Mouse (Mus musculus) intestine, embryonic 15.5 days (tissue): ENCODE measurements at regions not wholly inside any gene's neighbourhood (a gene's known extent, or its start where the extent isn't known, plus 50 kb on each side); places are given as distances from the start of the nearest gene placed in this dataset.
A peak's percentile ranks its signal among the peaks of the same experiment; 100 is the strongest.

Source experiments
- ATAC-seq: fragments of 200-750 bp; cut with Nextera tagmentation; 2 replicates; pipeline ENCODE4 v1.8.0; 2017; ENCODE audit warnings: moderate TSS enrichment, moderate library complexity
- H3K27ac ChIP-seq: fragments of 300-500 bp; sonication (generic); 2 replicates; pipeline ENCODE4 v1.5.1; 2015; ENCODE audit warnings: mild to moderate bottlenecking, inconsistent platforms
- H3K27me3 ChIP-seq: fragments of 300-500 bp; sonication (generic); replicated peaks from 2 replicates; pipeline ENCODE4 v1.6.1; 2015; ENCODE audit warnings: inconsistent platforms
- H3K36me3 ChIP-seq: fragments of 300-500 bp; sonication (generic); 2 replicates; pipeline ENCODE4 v1.6.1; 2015; ENCODE audit warnings: inconsistent platforms
- H3K4me1 ChIP-seq: fragments of 300-500 bp; sonication (generic); replicated peaks from 2 replicates; pipeline ENCODE4 v1.6.1; 2015; ENCODE audit warnings: inconsistent platforms
- H3K4me2 ChIP-seq: fragments of 300-500 bp; sonication (generic); replicated peaks from 2 replicates; pipeline ENCODE4 v1.6.1; 2015; ENCODE audit warnings: mild to moderate bottlenecking, inconsistent platforms
- H3K4me3 ChIP-seq: fragments of 300-500 bp; sonication (generic); replicated peaks from 2 replicates; pipeline ENCODE4 v1.5.1; 2015; ENCODE audit warnings: inconsistent platforms
- H3K9ac ChIP-seq: fragments of 300-500 bp; sonication (generic); 2 replicates; pipeline ENCODE4 v1.6.1; 2015; ENCODE audit warnings: inconsistent platforms
- H3K9me3 ChIP-seq: fragments of 300-500 bp; sonication (generic); 2 replicates; pipeline ENCODE4 v1.6.1; 2016; ENCODE audit warnings: inconsistent platforms
- WGBS: fragments of 180-500 bp; shearing (Covaris S2); methylation state at CpG from one replicate; pipeline ENCODE4 v1.1.7; 2015; 5-methylcytosine and 5-hydroxymethylcytosine counted together

GRCm38 (mm10) chr2:83224018-83224417 is 280.6 kb downstream of the Fsip2 start:
- no peak overlapping the region for H3K4me2 ChIP-seq
- no peaks in the 10 kb centered on the region for H3K27me3 ChIP-seq
- H3K4me3 ChIP-seq = no peak overlapping the region
- no peaks in the 10 kb centered on the region for H3K9me3 ChIP-seq
- no peaks in the 10 kb centered on the region for H3K4me1 ChIP-seq
- H3K36me3 ChIP-seq = no peaks in the 10 kb centered on the region
- H3K27ac ChIP-seq = no peak overlapping the region
- 76% methylated on average over 2 of the region's 2 CpGs for WGBS
- ATAC-seq = no peak
- no peak overlapping the region for H3K9ac ChIP-seq

- WGBS = 80% methylated on average over 5 of the region's 5 CpGs
- H3K4me1 ChIP-seq = no peaks in the 10 kb centered on the region
- no peak overlapping the region for H3K4me2 ChIP-seq
- no peak overlapping the region for H3K4me3 ChIP-seq
- no peaks in the 10 kb centered on the region for H3K9me3 ChIP-seq
- no peaks in the 10 kb centered on the region for H3K36me3 ChIP-seq
- H3K27me3 ChIP-seq = no peaks in the 10 kb centered on the region
- H3K27ac ChIP-seq = no peak overlapping the region
- H3K9ac ChIP-seq = no peak overlapping the region
- no peak for ATAC-seq
Measured at GRCm38 (mm10) chr2:83226198-83226597, 282.8 kb downstream of the Fsip2 start.

- Histone ChIP-seq H3K4me2 (no peak overlapping the region), H3K4me1 (no peaks in the 10 kb centered on the region)
Measured at GRCm38 (mm10) chr2:83251173-83252101, 308.0 kb downstream of the Fsip2 start.

GRCm38 (mm10) chr2:83256811-83257321 is 313.4 kb downstream of the Fsip2 start:
- no peaks in the 10 kb centered on the region for H3K4me1 ChIP-seq
- H3K9ac ChIP-seq = no peak overlapping the region
- H3K36me3 ChIP-seq = no peaks in the 10 kb centered on the region
- no peak overlapping the region for H3K4me2 ChIP-seq
- WGBS = 66% methylated on average over 2 of the region's 2 CpGs
- no peaks in the 10 kb centered on the region for H3K9me3 ChIP-seq
- no peak overlapping the region for H3K27ac ChIP-seq
- no peak for ATAC-seq
- no peak overlapping the region for H3K4me3 ChIP-seq
- H3K27me3 ChIP-seq = no peaks in the 10 kb centered on the region

More at GRCm38 (mm10) chr2:83251173-83252101, 308.0 kb downstream of the Fsip2 start:
- no peaks in the 10 kb centered on the region for H3K36me3 ChIP-seq
- H3K9ac ChIP-seq = no peak overlapping the region
- 15% methylated on average over 6 of the region's 6 CpGs for WGBS
- no peaks in the 10 kb centered on the region for H3K27me3 ChIP-seq
- H3K4me3 ChIP-seq = no peak overlapping the region
- H3K9me3 ChIP-seq = no peaks in the 10 kb centered on the region
- no peak overlapping the region for H3K27ac ChIP-seq
- peak; percentile 94 for ATAC-seq

GRCm38 (mm10) chr2:83258613-83259012 is 315.2 kb downstream of the Fsip2 start:
- no peaks in the 10 kb centered on the region for H3K27me3 ChIP-seq
- no peak for ATAC-seq
- 70% methylated on average over 3 of the region's 3 CpGs for WGBS
- no peak overlapping the region for H3K27ac ChIP-seq
- no peak overlapping the region for H3K4me3 ChIP-seq
- H3K4me1 ChIP-seq = no peaks in the 10 kb centered on the region
- H3K36me3 ChIP-seq = no peaks in the 10 kb centered on the region
- H3K9ac ChIP-seq = no peak overlapping the region
- H3K9me3 ChIP-seq = no peaks in the 10 kb centered on the region
- no peak overlapping the region for H3K4me2 ChIP-seq

GRCm38 (mm10) chr2:83303515-83303914 is 340.7 kb upstream of the Zc3h15 start:
- H3K4me1 ChIP-seq = no peaks in the 10 kb centered on the region
- 69% methylated on average over 8 of the region's 8 CpGs for WGBS
- no peak for ATAC-seq
- H3K9me3 ChIP-seq = no peaks in the 10 kb centered on the region
- no peaks in the 10 kb centered on the region for H3K36me3 ChIP-seq
- no peak overlapping the region for H3K4me3 ChIP-seq
- no peak overlapping the region for H3K9ac ChIP-seq
- H3K27ac ChIP-seq = no peak overlapping the region
- H3K4me2 ChIP-seq = no peak overlapping the region
- no peaks in the 10 kb centered on the region for H3K27me3 ChIP-seq

GRCm38 (mm10) chr2:83332056-83332769 is 312.0 kb upstream of the Zc3h15 start:
- H3K4me3 ChIP-seq = no peak overlapping the region
- no peak for ATAC-seq
- H3K27me3 ChIP-seq = no peaks in the 10 kb centered on the region
- no peak overlapping the region for H3K27ac ChIP-seq
- no peak overlapping the region for H3K4me2 ChIP-seq
- no peak overlapping the region for H3K9ac ChIP-seq
- no peaks in the 10 kb centered on the region for H3K36me3 ChIP-seq
- H3K4me1 ChIP-seq = no peaks in the 10 kb centered on the region
- no peaks in the 10 kb centered on the region for H3K9me3 ChIP-seq
- 56% methylated on average over 5 of the region's 5 CpGs for WGBS

- ATAC-seq = peak; percentile 49; the same call in 1 of the 2 replicates
- Histone ChIP-seq H3K9me3 (no peaks in the 10 kb centered on the region), H3K9ac (no peak overlapping the region), H3K27ac (no peak overlapping the region), H3K4me2 (no peak overlapping the region), H3K4me3 (no peak overlapping the region), H3K36me3 (no peaks in the 10 kb centered on the region), H3K4me1 (no peaks in the 10 kb centered on the region), H3K27me3 (no peaks in the 10 kb centered on the region)
- 26% methylated on average over 5 of the region's 5 CpGs for WGBS
Measured at GRCm38 (mm10) chr2:83332770-83333157, 311.5 kb upstream of the Zc3h15 start.

GRCm38 (mm10) chr2:83337364-83337763 is 306.9 kb upstream of the Zc3h15 start:
- Histone ChIP-seq H3K27me3 (no peaks in the 10 kb centered on the region), H3K4me1 (no peaks in the 10 kb centered on the region), H3K9ac (no peak overlapping the region), H3K4me2 (no peak overlapping the region), H3K4me3 (no peak overlapping the region), H3K27ac (no peak overlapping the region), H3K9me3 (no peaks in the 10 kb centered on the region), H3K36me3 (no peaks in the 10 kb centered on the region)
- no peak for ATAC-seq
- 34% methylated on average over 4 of the region's 4 CpGs for WGBS

- Histone ChIP-seq H3K9ac (no peak overlapping the region), H3K4me2 (no peak overlapping the region), H3K27me3 (no peaks in the 10 kb centered on the region), H3K27ac (no peak overlapping the region), H3K4me3 (no peak overlapping the region), H3K9me3 (no peaks in the 10 kb centered on the region), H3K36me3 (no peaks in the 10 kb centered on the region), H3K4me1 (no peaks in the 10 kb centered on the region)
- ATAC-seq = no peak
- 84% methylated on average over 6 of the region's 6 CpGs for WGBS
Measured at GRCm38 (mm10) chr2:83340168-83340567, 304.1 kb upstream of the Zc3h15 start.
